Mouse (Mus musculus) embryonic facial prominence, embryonic 10.5 days (tissue): ENCODE results near the gene Il27. TPM values are rescaled to one million over a fixed set of nuclear protein-coding genes. Genes with fewer than 3 reads are reported as not detected.
A peak's percentile ranks its signal among the peaks of the same experiment; 100 is the strongest.
"Not testable (repeated sequence)": the region's sequence is repeated elsewhere in the genome, so short reads cannot be mapped to it uniquely, and the experiment has no call there.

Experiments used
- DNase-seq: peaks from one replicate; pipeline ENCODE4 v3.0.0-alpha.2; 2017; ENCODE audit warnings: low spot score
- H3K27ac ChIP-seq: fragments of 300-500 bp; sonication (generic); replicated peaks from 2 replicates; pipeline ENCODE4 v1.5.1; 2016; ENCODE audit warnings: mild to moderate bottlenecking
- H3K27me3 ChIP-seq: fragments of 300-500 bp; sonication (generic); replicated peaks from 2 replicates; pipeline ENCODE4 v1.6.1; 2016; ENCODE audit warnings: low read depth, mild to moderate bottlenecking; ENCODE audit not compliant: poor library complexity, severe bottlenecking
- H3K36me3 ChIP-seq: fragments of 300-500 bp; sonication (generic); replicated peaks from 2 replicates; pipeline ENCODE4 v1.6.1; 2016; ENCODE audit warnings: mild to moderate bottlenecking, moderate library complexity
- H3K4me1 ChIP-seq: fragments of 300-500 bp; sonication (generic); 2 replicates; pipeline ENCODE4 v1.6.1; 2016
- H3K4me3 ChIP-seq: fragments of 300-500 bp; sonication (generic); 2 replicates; pipeline ENCODE4 v1.5.1; 2016; ENCODE audit warnings: mild to moderate bottlenecking, moderate library complexity
- H3K9me3 ChIP-seq: fragments of 300-500 bp; sonication (generic); 2 replicates; pipeline ENCODE4 v1.6.1; 2016; ENCODE audit warnings: mild to moderate bottlenecking
- WGBS: fragments of 180-500 bp; shearing (Covaris S2); methylation state at CpG from one replicate; pipeline ENCODE4 v1.1.7; 2016; 5-methylcytosine and 5-hydroxymethylcytosine counted together
- polyA plus RNA-seq: library from polyadenylated mRNA; unstranded; fragments of >200 nt; fragmentation: Nextera tagmentation; extraction: Ambion mirVana; gene quantifications from 2 replicates; pipeline ENCODE4 v1.2.1, GENCODE M21; 2016

The Il27 gene
- not detected in 2 replicates for polyA plus RNA-seq

- Histone ChIP-seq H3K27ac (no peak within 1 kb of the TSS), H3K4me1 (no peaks in the 10 kb centered on the region), H3K27me3 (peaks cover 4% of the 10 kb centered on the region; the same call in 1 of the 2 replicates), H3K36me3 (no peaks in the 10 kb centered on the region), H3K9me3 (no peaks in the 10 kb centered on the region), H3K4me3 (no peak within 1 kb of the TSS)
- 85% methylated on average over 11 of the region's 11 CpGs for WGBS
- DNase-seq, result no peak
These were observed at the start of gene Il27 for GRCm38 (mm10) chr7:126594862-126595561. TSS of gene Il27 (minus strand) at chr7:126594941.

DNA sequence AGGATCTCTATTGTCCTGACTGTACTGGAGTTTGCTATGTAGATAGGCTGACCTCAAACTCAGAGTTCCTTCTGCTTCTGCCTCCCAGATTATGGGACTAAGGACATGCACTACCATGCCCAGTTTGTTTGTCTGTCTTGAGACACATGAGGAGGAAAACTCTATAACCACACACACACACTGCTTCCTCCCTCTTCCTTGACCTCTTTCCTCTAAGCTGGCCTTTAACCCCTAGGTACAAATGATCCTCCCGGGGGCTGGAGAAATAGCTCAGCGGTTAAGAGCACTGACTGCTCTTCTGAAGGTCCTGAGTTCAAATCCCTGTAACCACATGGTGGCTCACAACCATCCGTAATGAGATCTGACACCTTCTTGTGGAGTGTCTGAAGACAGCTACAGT lies 49.6 kb upstream of the Il27 start:
- peaks cover 16% of the 10 kb centered on the region for H3K4me1 ChIP-seq
- WGBS, result 71% methylated on average over 3 of the region's 3 CpGs
- DNase-seq, result no peak
- no peaks in the 10 kb centered on the region for H3K27me3 ChIP-seq
- H3K27ac ChIP-seq, result no peak overlapping the region
- no peaks in the 10 kb centered on the region for H3K9me3 ChIP-seq
- no peaks in the 10 kb centered on the region for H3K36me3 ChIP-seq
- no peak overlapping the region for H3K4me3 ChIP-seq

DNA sequence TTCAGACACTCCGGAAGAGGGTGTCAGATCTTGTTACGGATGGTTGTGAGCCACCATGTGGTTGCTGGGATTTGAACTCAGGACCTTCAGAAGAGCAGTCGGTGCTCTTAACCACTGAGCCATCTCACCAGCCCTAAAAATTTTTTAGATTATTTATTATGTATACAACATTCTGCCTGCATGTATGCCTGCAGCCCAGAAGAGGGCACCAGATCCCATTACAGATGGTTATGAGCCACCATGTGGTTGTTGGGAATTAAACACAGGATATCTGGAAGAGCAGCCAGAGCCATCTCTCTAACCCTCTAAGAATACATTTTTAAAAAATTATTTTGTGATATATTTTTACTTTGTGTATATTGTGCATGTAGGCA lies 48.5 kb upstream of the Il27 start:
- not testable (repeated sequence) for H3K9me3 ChIP-seq, H3K36me3 ChIP-seq, H3K27ac ChIP-seq, H3K27me3 ChIP-seq, DNase-seq, H3K4me3 ChIP-seq, H3K4me1 ChIP-seq
- WGBS, result 81% methylated on average over 3 of the region's 3 CpGs

GRCm38 (mm10) chr7:126642545-126643243 lies 48.0 kb upstream of the Il27 start:
- no peak for DNase-seq
- no peaks in the 10 kb centered on the region for H3K27me3 ChIP-seq
- H3K27ac ChIP-seq, result no peak overlapping the region
- no peaks in the 10 kb centered on the region for H3K36me3 ChIP-seq
- no peaks in the 10 kb centered on the region for H3K9me3 ChIP-seq
- 73% methylated on average over 5 of the region's 5 CpGs for WGBS
- H3K4me3 ChIP-seq, result no peak overlapping the region
- peaks cover 9% of the 10 kb centered on the region; the same call in 1 of the 2 replicates for H3K4me1 ChIP-seq

- Histone ChIP-seq H3K4me1 (no peaks in the 10 kb centered on the region), H3K4me3 (no peak overlapping the region), H3K27me3 (no peaks in the 10 kb centered on the region), H3K9me3 (no peaks in the 10 kb centered on the region), H3K27ac (no peak overlapping the region), H3K36me3 (no peaks in the 10 kb centered on the region)
- DNase-seq, result peak; percentile 19
- 16% methylated on average over 4 of the region's 4 CpGs for WGBS
These were observed 42.2 kb upstream of the Il27 start for GRCm38 (mm10) chr7:126636733-126637520.

- DNase-seq, result no peak
- Histone ChIP-seq H3K27ac (no peak overlapping the region), H3K27me3 (no peaks in the 10 kb centered on the region), H3K36me3 (no peaks in the 10 kb centered on the region), H3K4me1 (no peaks in the 10 kb centered on the region), H3K9me3 (no peaks in the 10 kb centered on the region), H3K4me3 (no peak overlapping the region)
These were observed 40.6 kb upstream of the Il27 start for GRCm38 (mm10) chr7:126635375-126635774.

- H3K4me1 ChIP-seq, result no peaks in the 10 kb centered on the region
- no peak for DNase-seq
- no peak overlapping the region for H3K27ac ChIP-seq
- no peak overlapping the region for H3K4me3 ChIP-seq
- H3K36me3 ChIP-seq, result no peaks in the 10 kb centered on the region
- H3K27me3 ChIP-seq, result no peaks in the 10 kb centered on the region
- 77% methylated on average over 2 of the region's 2 CpGs for WGBS
- no peaks in the 10 kb centered on the region for H3K9me3 ChIP-seq
These were observed 37.7 kb upstream of the Il27 start for GRCm38 (mm10) chr7:126632478-126632877.

DNA sequence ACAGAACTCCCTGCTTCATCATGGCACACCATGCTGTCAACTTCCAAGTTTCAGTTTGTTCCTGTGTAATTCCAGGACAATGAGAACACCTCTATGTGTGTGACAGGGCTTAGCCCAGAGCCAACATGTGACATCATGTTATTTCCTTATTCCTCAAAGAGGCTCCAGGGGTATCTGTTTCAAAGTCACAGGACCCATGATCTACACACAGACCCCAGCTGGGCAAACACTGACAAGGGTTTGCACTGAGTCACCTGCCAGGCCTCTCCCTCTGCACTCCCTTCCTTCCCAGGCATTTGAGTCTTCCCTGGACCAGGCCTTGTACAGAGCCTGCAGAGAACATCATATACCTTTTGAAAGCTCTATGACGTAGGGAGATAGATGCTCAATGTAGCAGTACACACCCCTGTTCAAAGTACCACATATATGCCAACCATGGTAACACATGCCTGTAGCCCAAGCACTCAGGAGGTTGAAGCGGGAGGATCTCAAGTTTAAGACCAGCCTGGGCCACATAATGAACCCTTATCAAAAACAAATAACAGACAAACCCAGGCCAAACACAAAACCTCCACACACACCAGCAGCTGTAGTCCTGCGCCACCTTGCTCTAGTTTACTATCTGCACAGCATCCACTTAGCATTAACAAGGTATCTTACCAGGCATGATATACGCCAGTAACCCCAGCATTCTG lies 36.2 kb upstream of the Il27 start, which contains the start of gene Nupr1:
TSS of gene Nupr1 (minus strand) at position 38 of the 695 bp plus-strand sequence.
- H3K4me1 ChIP-seq, result 0 out of 2 replicates have a peak, but pooled peaks cover under 1% of the 10 kb centered on the region
- DNase-seq, result no peak
- no peaks in the 10 kb centered on the region for H3K27me3 ChIP-seq
- no peaks in the 10 kb centered on the region for H3K36me3 ChIP-seq
- H3K27ac ChIP-seq, result no peak within 1 kb of the TSS
- no peaks in the 10 kb centered on the region for H3K9me3 ChIP-seq
- H3K4me3 ChIP-seq, result no peak within 1 kb of the TSS
- WGBS, result 88% methylated on average over 4 of the region's 4 CpGs

- 61% methylated on average over 3 of the region's 3 CpGs for WGBS
- no peak overlapping the region for H3K4me3 ChIP-seq
- no peak for DNase-seq
- H3K36me3 ChIP-seq, result no peaks in the 10 kb centered on the region
- H3K4me1 ChIP-seq, result peaks cover 7% of the 10 kb centered on the region
- no peak overlapping the region for H3K27ac ChIP-seq
- H3K27me3 ChIP-seq, result no peaks in the 10 kb centered on the region
- no peaks in the 10 kb centered on the region for H3K9me3 ChIP-seq
These were observed 35.2 kb upstream of the Il27 start for GRCm38 (mm10) chr7:126629915-126630314.

DNA sequence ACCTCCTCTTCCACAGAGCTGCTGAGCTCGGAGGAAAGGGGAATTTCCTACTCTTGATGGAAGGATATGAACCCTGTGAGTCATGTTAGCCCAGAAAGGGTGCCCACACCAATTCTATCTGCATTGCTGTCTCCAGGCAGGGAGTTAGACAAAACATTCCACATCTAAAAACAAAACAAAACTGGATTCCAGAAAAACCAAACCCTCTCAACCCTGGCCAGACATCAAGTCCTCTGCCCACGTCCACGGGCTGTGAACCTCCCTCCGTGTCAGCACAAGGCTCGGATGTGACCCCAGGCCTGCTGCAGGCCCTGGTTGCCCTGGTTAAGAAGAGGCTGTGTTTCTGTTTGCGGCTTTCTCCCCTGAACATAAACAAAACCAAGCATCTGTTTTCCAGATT lies 33.4 kb upstream of the Il27 start:
- Histone ChIP-seq H3K4me1 (peaks cover 7% of the 10 kb centered on the region), H3K27ac (no peak overlapping the region; the same call in 1 of the 2 replicates), H3K27me3 (no peaks in the 10 kb centered on the region), H3K36me3 (no peaks in the 10 kb centered on the region), H3K4me3 (no peak overlapping the region), H3K9me3 (no peaks in the 10 kb centered on the region)
- no peak for DNase-seq
- WGBS, result 64% methylated on average over 6 of the region's 6 CpGs

DNA sequence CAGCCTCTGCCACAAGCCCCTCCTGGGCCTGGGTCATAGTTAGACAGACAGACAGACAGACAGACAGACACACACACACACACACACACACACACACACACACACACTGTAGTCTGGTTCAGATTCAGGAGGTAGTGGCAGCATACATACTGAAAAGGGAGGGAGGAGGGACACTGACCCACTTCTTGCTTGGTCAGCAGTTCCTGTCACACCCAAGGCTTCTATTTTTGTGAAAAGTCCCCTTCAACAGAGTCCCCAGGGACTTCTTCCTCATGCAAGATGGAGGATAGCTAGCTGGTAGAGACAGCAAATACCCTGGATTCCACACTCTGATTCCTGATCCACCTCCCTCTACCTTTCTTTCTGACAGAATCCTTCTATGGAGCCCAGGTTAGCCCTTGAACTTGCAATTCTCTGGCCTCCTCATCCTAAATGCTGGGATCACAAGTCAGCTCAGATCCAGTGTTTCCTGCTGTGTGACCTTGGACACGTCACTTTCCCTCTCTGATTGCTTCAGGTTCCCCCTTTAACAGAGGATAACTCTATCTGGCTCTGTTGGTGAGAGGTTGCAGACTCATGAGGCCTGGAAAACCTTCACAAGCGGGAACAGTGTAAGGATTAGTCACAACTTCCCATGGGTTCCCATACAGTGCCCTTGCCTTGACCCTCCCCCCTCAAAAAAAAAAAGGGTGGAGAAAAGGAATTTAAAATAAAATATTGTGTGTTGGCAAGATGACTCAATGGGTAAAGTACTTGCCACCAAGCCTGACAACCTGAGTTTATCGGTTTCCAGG lies 31.3 kb upstream of the Il27 start:
- no peaks in the 10 kb centered on the region for H3K9me3 ChIP-seq
- H3K27me3 ChIP-seq, result no peaks in the 10 kb centered on the region
- H3K4me1 ChIP-seq, result peaks cover 7% of the 10 kb centered on the region
- H3K4me3 ChIP-seq, result no peak overlapping the region
- H3K27ac ChIP-seq, result peak overlapping the region; percentile 37; the same call in 1 of the 2 replicates
- DNase-seq, result no peak
- 86% methylated on average over 3 of the region's 3 CpGs for WGBS
- H3K36me3 ChIP-seq, result no peaks in the 10 kb centered on the region
